Mouse (Mus musculus) granulocyte monocyte progenitor cell, adult 5-6 weeks (primary cell): ENCODE results near the gene Kidins220. TPM values are rescaled to one million over a fixed set of nuclear protein-coding genes. Genes with fewer than 3 reads are reported as not detected.

Source experiments
- ATAC-seq: replicated peaks from 2 replicates; pipeline ENCODE4 v1.8.0; 2016; ENCODE audit warnings: mild to moderate bottlenecking, moderate TSS enrichment, inconsistent platforms; ENCODE audit not compliant: poor library complexity, severe bottlenecking
- total RNA-seq, 2 experiments: library from RNA; stranded (forward) in 1 of 2; stranded (reverse) in 1 of 2; fragments of 200-712, 200-1000 nt in 1 of 2; fragments of >200 nt in 1 of 2; fragmentation: Nextera tagmentation in 1 of 2; gene quantifications; 2 replicates each; pipeline ENCODE4 v1.2.3; 2014 to 2017

Gene Kidins220
- total RNA-seq, 2 experiments from 2014 or later = 34.2 to 40.0 TPM

DNA sequence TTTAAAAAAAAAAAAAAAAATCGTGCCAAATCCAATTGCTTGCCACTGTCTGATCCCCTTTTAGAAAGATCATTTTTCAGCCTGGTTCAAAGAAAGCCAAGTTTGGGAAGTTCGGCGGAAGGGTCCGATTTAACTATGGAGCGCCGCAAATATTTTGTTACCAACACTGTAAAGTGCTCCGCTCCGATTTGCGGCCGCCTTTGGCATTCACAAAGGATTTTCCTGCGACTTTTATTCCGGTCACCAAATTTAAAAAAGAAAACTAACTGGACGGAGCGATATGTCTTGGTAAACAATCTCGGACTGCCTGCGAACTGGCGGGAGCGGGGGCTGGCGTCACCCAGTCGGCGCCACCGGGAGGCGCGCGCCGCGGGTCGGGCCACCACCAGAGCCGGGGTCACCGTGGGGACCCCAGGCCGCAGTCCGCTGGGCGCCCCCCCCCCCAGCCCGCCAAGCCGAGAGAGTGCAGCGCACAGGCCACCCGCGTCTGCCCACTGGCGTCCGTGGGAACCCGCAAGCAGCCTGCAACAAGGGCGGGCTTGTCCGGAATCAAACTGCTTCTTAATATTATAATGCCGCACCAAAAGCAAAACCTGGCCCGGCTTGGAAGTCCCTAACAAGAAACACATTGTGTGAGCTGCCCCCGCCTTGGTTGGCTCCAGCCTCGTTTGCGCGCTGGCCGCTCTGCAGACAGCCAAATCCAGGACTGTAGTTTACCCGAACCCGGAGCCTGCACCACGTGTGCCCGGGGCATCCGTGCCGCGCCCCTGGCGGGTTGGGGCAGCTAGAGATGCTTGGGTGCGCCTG lies 125.9 kb downstream of the Kidins220 start:
- no peak; the same call in 1 of the 2 replicates for ATAC-seq

GRCm38 (mm10) chr12:25101389-25101788 lies 126.7 kb downstream of the Kidins220 start:
- peak; percentile 4; the same call in 1 of the 2 replicates for ATAC-seq

DNA sequence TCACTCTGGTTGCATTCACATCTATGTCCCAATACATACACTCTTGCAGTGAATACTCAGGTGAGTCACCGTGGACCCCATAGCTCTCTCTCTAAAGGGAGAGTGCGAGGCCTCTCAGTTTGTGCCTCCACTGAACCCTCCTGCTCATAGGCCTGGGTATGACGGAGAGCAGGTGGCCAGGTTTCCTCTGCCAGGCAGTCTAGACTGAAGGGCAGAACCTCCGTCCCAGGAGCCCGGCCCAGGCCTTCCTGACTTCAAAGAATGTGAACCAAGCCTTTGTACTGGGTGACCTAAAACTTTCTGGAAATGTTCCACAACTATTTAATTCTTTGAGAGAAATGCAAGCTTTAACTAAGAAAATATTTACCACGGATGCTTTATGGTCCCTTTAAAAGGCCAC lies 129.2 kb downstream of the Kidins220 start:
- no peak for ATAC-seq

DNA sequence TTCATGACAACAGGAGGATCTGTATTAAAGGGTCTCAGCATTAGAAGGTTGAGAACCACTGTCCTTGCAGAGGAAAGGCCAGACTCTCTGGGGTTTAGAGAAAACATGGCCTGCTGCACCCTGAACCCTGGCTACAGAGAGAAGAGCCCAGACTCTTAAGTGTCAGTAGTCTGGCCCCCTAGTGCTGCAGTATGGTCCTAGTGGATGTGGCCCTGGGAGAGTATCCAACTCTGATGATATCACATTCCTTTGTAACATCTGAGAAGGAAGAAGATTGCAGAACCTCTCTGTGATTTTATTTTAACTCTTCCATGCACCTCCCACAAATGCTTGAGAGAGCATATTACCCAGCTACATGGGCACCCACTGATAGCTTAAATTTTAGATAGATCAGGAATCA lies 129.8 kb downstream of the Kidins220 start:
- no peak for ATAC-seq

- no peak for ATAC-seq
Observed at GRCm38 (mm10) chr12:25108865-25109264, 134.1 kb downstream of the Kidins220 start.

GRCm38 (mm10) chr12:25109971-25110681 lies 135.4 kb downstream of the Kidins220 start:
- no peak for ATAC-seq

GRCm38 (mm10) chr12:25110682-25111078 lies 136.0 kb downstream of the Kidins220 start:
- no peak for ATAC-seq

Other genes with a start within 250 kb of the Kidins220 start
- 0.39 and 0.70 TPM in 2 replicates for gene Mboat2, start 144.0 kb upstream of the Kidins220 start, total RNA-seq (2014; fragmentation: Nextera tagmentation)
- 0.47 and 0.98 TPM in 2 replicates for gene Mboat2, start 144.0 kb upstream of the Kidins220 start, total RNA-seq (2017)
- 1.7 and 8.5 TPM in 2 replicates for gene Id2, start 122.2 kb downstream of the Kidins220 start, total RNA-seq (2014; fragmentation: Nextera tagmentation)
- 7.4 and 11.7 TPM in 2 replicates for gene Id2, start 122.2 kb downstream of the Kidins220 start, total RNA-seq (2017)